Mouse (Mus musculus): ENCODE data around the gene Slc16a14.

DNA sequence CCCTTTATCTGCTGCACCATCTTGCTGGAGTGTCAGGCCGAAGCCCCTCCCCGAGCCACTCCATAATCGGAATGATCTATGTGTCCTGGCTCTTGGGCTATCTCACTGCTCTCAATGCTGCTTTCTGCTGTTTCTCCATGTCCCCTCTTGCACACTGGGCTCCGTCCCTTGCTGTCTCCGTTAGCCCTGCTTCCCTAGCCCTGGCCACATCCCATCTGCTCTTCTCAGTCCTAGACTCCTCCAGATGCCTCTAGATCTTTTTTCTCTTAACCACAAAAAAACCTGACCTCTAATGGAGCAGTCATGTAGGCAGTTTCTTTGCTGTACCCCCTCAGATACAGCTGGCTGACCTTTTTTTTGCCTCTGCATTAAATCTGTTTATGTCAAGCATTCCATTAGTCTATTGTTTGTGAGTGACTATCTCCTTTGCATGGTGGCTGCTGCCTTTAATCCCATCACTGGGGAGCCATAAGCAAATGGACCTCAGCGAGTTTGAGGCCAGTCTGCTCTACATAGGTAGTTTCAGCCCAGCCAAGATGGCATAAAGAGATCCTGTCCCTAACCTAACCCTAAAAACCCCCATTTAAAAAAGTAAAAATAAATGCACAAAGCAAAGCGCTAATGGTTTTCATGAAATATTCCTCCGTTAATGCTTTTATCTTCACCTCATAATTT is 45.5 kb downstream of the Slc16a14 start:
- no peak for TF ChIP-seq CTCF (IDR thresholded peaks at IDR 0.05; ENCODE audit: low read depth)
- TF ChIP-seq EP300 (IDR thresholded peaks at IDR 0.05; ENCODE audit: low read depth) = no peak
